Mouse (Mus musculus) ES-CJ7 (cell line): ENCODE results near the gene Olfr807.

Experiments
- DNase-seq: peaks from one replicate; pipeline ENCODE4 v3.0.0; 2011; ENCODE audit warnings: low read depth, low spot score

The Olfr807 gene

GRCm38 (mm10) chr10:129757693-129758092 is at the start of gene Olfr807:
Gene Olfr807, minus strand, starts transcription at chr10:129757793.
- DNase-seq: no peak

GRCm38 (mm10) chr10:129804296-129804695 is 46.7 kb upstream of the Olfr807 start, which contains the start of gene Olfr811:
Gene Olfr811, minus strand, starts transcription at chr10:129804396.
- no peak for DNase-seq

GRCm38 (mm10) chr10:129794817-129795216 is 37.2 kb upstream of the Olfr807 start, which contains the start of gene Olfr810:
Gene Olfr810, minus strand, starts transcription at chr10:129794917.
- DNase-seq: no peak

- no peak for DNase-seq
These were observed 20.5 kb upstream of the Olfr807 start for GRCm38 (mm10) chr10:129778123-129778522.

GRCm38 (mm10) chr10:129774338-129774737 is 16.7 kb upstream of the Olfr807 start, which contains the start of gene Olfr809:
Gene Olfr809, plus strand, starts transcription at chr10:129774638.
- DNase-seq: no peak

- no peak for DNase-seq
These were observed 7.6 kb upstream of the Olfr807 start, which contains the start of gene Olfr808 for GRCm38 (mm10) chr10:129765182-129765581. Gene Olfr808, plus strand, starts transcription at chr10:129765482.

- DNase-seq: no peak
These were observed 15.8 kb downstream of the Olfr807 start, which contains the start of gene Olfr806 for GRCm38 (mm10) chr10:129741821-129742220. Gene Olfr806, minus strand, starts transcription at chr10:129741921.

- no peak for DNase-seq
These were observed 28.3 kb downstream of the Olfr807 start, which contains the start of gene Olfr805 for GRCm38 (mm10) chr10:129729275-129729674. Gene Olfr805, minus strand, starts transcription at chr10:129729375.
